Mouse (Mus musculus) hindbrain, embryonic 11.5 days (tissue): ENCODE measurements around the gene Cdkl4. TPM values are rescaled to one million over a fixed set of nuclear protein-coding genes. Genes with fewer than 3 reads are reported as not detected.

ENCODE experiments used
- ATAC-seq: fragments of 200-750 bp; cut with Nextera tagmentation; 2 replicates; pipeline ENCODE4 v1.8.0; 2017; ENCODE audit warnings: mild to moderate bottlenecking, moderate TSS enrichment, moderate library complexity; ENCODE audit not compliant: low FRiP score
- DNase-seq: peaks from one replicate; pipeline ENCODE4 v3.0.0-alpha.2; 2015; ENCODE audit warnings: low spot score
- H3K27ac ChIP-seq: fragments of 300-500 bp; sonication (generic); 2 replicates; pipeline ENCODE4 v1.5.1; 2014; ENCODE audit warnings: mild to moderate bottlenecking, low read depth, low read length
- H3K27me3 ChIP-seq: fragments of 300-500 bp; sonication (generic); 2 replicates; pipeline ENCODE4 v1.6.1; 2014; ENCODE audit warnings: mild to moderate bottlenecking, low read length, moderate library complexity, mixed read lengths; ENCODE audit not compliant: control insufficient read depth, insufficient read depth
- H3K36me3 ChIP-seq: fragments of 300-500 bp; sonication (generic); 2 replicates; pipeline ENCODE4 v1.6.1; 2014; ENCODE audit warnings: mild to moderate bottlenecking, low read length, moderate library complexity, mixed read lengths; ENCODE audit not compliant: control insufficient read depth, insufficient read depth
- H3K4me1 ChIP-seq: fragments of 300-500 bp; sonication (generic); replicated peaks from 2 replicates; pipeline ENCODE4 v1.6.1; 2014; ENCODE audit warnings: low read length, mixed read lengths; ENCODE audit not compliant: control insufficient read depth, insufficient read depth
- H3K4me2 ChIP-seq: fragments of 300-500 bp; sonication (generic); replicated peaks from 2 replicates; pipeline ENCODE4 v1.6.1; 2014; ENCODE audit warnings: mild to moderate bottlenecking, low read depth, low read length
- H3K4me3 ChIP-seq: fragments of 300-500 bp; sonication (generic); 2 replicates; pipeline ENCODE4 v1.5.1; 2014; ENCODE audit warnings: low read depth, low read length
- H3K9ac ChIP-seq: fragments of 300-500 bp; sonication (generic); 2 replicates; pipeline ENCODE4 v1.6.1; 2014; ENCODE audit warnings: low read depth, low read length
- H3K9me3 ChIP-seq: fragments of 300-500 bp; sonication (generic); 2 replicates; pipeline ENCODE4 v1.6.1; 2016; ENCODE audit warnings: low read length; ENCODE audit not compliant: control insufficient read depth
- WGBS: fragments of 180-500 bp; shearing (Covaris S2); extraction: QIAGEN DNeasy Blood & Tissue Kit; methylation state at CpG from one replicate; pipeline ENCODE4 v1.1.7; 2014; 5-methylcytosine and 5-hydroxymethylcytosine counted together
- polyA plus RNA-seq: library from polyadenylated mRNA; unstranded; fragments of >200 nt; fragmentation: Nextera tagmentation; extraction: Ambion mirVana; gene quantifications from 2 replicates; pipeline ENCODE4 v1.2.1, GENCODE M21; 2014

The Cdkl4 gene
- polyA plus RNA-seq, result 4.6 and 5.6 TPM in 2 replicates

- Histone ChIP-seq H3K9ac (peak within 1 kb of the TSS; percentile 58), H3K4me2 (peak within 1 kb of the TSS; percentile 89), H3K27ac (0 out of 2 replicates have a peak within 1 kb of the TSS, but pooled peaks have one; percentile 56), H3K4me3 (peak within 1 kb of the TSS; percentile 40), H3K36me3 (no peaks in the 10 kb centered on the region), H3K9me3 (no peaks in the 10 kb centered on the region), H3K4me1 (peaks cover 2% of the 10 kb centered on the region; the same call in 1 of the 2 replicates), H3K27me3 (no peaks in the 10 kb centered on the region)
- ATAC-seq, result peak; percentile 59
- no peak for DNase-seq
- WGBS, result 72% methylated on average over 15 of the region's 15 CpGs
Measured at GRCm38 (mm10) chr17:80577639-80578038, at the start of gene Cdkl4. TSS of gene Cdkl4 (minus strand) at chr17:80577813.

DNA sequence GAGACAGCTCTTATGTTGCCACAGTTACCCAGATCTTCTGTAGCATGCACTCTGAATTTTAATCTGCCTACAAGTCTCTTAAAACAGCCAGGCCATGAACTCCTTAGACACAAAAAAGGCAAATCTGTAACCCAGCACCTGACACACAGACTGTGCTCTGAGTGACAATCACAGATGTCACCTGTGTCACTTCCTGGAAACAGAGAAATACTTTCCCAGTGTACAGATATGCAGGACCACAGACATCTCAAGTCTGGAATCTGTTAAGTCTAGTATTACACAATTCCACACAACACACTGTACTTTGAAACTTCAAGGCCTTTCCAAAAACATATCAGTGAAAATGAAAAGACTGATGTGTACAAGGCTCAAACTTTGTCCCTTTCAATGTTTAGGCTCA lies 47.4 kb upstream of the Cdkl4 start:
- ATAC-seq, result no peak
- Histone ChIP-seq H3K9ac (no peak overlapping the region), H3K4me1 (no peaks in the 10 kb centered on the region), H3K9me3 (no peaks in the 10 kb centered on the region), H3K27me3 (no peaks in the 10 kb centered on the region), H3K36me3 (no peaks in the 10 kb centered on the region), H3K4me3 (no peak overlapping the region), H3K4me2 (no peak overlapping the region), H3K27ac (no peak overlapping the region)
- no peak for DNase-seq

- no peaks in the 10 kb centered on the region for H3K36me3 ChIP-seq
- H3K4me2 ChIP-seq, result no peak overlapping the region
- no peak overlapping the region for H3K9ac ChIP-seq
- no peaks in the 10 kb centered on the region for H3K4me1 ChIP-seq
- no peak overlapping the region for H3K27ac ChIP-seq
- 92% methylated on average over 4 of the region's 4 CpGs for WGBS
- no peaks in the 10 kb centered on the region for H3K27me3 ChIP-seq
- ATAC-seq (no peak), DNase-seq (no peak)
- H3K9me3 ChIP-seq, result no peaks in the 10 kb centered on the region
- no peak overlapping the region for H3K4me3 ChIP-seq
Measured at GRCm38 (mm10) chr17:80621691-80622090, 44.1 kb upstream of the Cdkl4 start.

- H3K4me3 ChIP-seq, result no peak overlapping the region
- ATAC-seq (peak; percentile 63), DNase-seq (peak; percentile 67)
- no peaks in the 10 kb centered on the region for H3K36me3 ChIP-seq
- no peaks in the 10 kb centered on the region for H3K9me3 ChIP-seq
- H3K4me1 ChIP-seq, result no peaks in the 10 kb centered on the region
- H3K27me3 ChIP-seq, result no peaks in the 10 kb centered on the region
- no peak overlapping the region for H3K9ac ChIP-seq
- WGBS, result 72% methylated on average over 5 of the region's 5 CpGs
- H3K4me2 ChIP-seq, result no peak overlapping the region
- no peak overlapping the region for H3K27ac ChIP-seq
Measured at GRCm38 (mm10) chr17:80620786-80621423, 43.3 kb upstream of the Cdkl4 start.

DNA sequence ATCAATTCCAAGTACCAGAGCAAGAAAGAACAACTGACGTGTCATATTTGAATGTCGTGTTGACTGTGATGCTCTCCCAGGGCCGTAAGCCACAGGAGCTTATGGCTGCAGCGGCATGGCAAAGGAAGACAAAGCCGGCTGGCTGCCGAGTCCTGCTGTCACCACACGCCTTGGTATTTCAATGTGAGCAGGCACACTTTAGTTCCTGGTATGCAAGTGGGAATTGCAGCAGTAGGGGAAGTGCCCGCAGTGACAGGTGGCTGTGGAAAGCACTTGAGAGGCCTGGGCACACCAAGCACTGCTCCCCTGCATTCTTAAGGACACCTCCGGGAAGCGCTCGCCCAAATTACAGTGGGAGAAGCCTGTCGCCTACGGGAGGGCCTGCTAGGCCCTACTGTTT lies 41.9 kb upstream of the Cdkl4 start:
- Histone ChIP-seq H3K4me2 (no peak overlapping the region), H3K4me1 (no peaks in the 10 kb centered on the region), H3K27me3 (no peaks in the 10 kb centered on the region), H3K36me3 (0 out of 2 replicates have a peak, but pooled peaks cover 2% of the 10 kb centered on the region), H3K9ac (no peak overlapping the region), H3K9me3 (no peaks in the 10 kb centered on the region), H3K27ac (no peak overlapping the region), H3K4me3 (no peak overlapping the region)
- no peak for ATAC-seq
- DNase-seq, result no peak
- WGBS, result 90% methylated on average over 13 of the region's 13 CpGs

- Histone ChIP-seq H3K9me3 (no peaks in the 10 kb centered on the region), H3K4me1 (no peaks in the 10 kb centered on the region), H3K36me3 (peaks cover 4% of the 10 kb centered on the region; the same call in 1 of the 2 replicates), H3K27ac (no peak overlapping the region), H3K27me3 (no peaks in the 10 kb centered on the region), H3K4me3 (no peak overlapping the region), H3K4me2 (no peak overlapping the region), H3K9ac (no peak overlapping the region)
- DNase-seq, result no peak
- WGBS, result 84% methylated on average over 5 of the region's 5 CpGs
- no peak for ATAC-seq
Measured at GRCm38 (mm10) chr17:80618890-80619289, 41.3 kb upstream of the Cdkl4 start.

DNA sequence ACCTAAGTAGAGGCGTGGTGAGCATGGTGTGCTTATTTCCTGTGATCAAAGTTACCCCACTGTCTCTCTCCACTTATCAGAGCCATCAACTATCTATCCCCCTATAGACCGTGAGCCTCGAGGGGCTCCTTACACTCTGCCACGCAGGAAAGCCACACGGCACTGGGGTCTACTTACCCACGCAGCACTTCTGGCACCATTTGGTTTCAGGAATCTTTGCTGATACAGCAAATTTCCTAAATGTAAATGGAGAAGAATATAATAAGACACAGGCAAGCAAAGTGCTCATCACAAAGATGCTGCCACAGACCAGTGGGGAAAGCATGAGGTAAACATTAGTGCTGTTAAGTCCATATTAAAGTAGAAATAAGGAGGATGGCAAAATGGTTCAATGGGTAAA lies 26.2 kb upstream of the Cdkl4 start:
- Histone ChIP-seq H3K9me3 (no peaks in the 10 kb centered on the region), H3K27ac (no peak overlapping the region), H3K9ac (no peak overlapping the region), H3K4me2 (no peak overlapping the region), H3K27me3 (no peaks in the 10 kb centered on the region), H3K36me3 (peaks cover 20% of the 10 kb centered on the region), H3K4me1 (no peaks in the 10 kb centered on the region), H3K4me3 (no peak overlapping the region)
- DNase-seq (no peak), ATAC-seq (no peak)
- WGBS, result 94% methylated on average over 6 of the region's 6 CpGs

DNA sequence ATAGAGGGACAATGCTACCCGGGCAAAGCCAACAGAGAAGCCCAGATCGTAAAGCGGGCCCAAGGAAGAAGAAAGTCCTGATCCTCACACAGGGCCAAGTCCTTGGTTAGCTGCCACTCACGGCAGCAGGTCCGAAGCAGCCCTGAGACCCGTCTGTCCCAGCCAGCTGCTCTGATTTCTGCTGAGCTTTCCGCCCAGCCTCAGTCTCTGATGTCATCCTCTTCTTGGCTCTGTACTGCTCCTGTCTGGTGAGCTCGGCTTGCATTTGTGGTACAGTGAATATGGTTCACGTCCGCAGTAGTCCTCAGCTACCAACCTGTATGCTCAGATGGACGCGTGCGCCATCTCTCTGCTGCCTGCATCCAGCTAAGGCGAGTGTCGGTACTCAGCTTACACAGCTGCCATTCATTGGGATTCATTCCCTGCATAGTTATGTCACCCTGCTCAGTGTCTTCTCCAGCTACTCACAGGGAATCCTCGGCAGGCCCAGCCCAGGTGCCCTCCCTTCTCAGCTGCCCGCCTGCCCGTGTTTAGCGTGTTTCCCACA lies 25.5 kb upstream of the Cdkl4 start:
- no peak overlapping the region for H3K27ac ChIP-seq
- no peaks in the 10 kb centered on the region for H3K9me3 ChIP-seq
- ATAC-seq (no peak), DNase-seq (no peak)
- H3K36me3 ChIP-seq, result peaks cover 15% of the 10 kb centered on the region
- H3K4me1 ChIP-seq, result no peaks in the 10 kb centered on the region
- H3K4me2 ChIP-seq, result no peak overlapping the region
- H3K9ac ChIP-seq, result no peak overlapping the region
- no peaks in the 10 kb centered on the region for H3K27me3 ChIP-seq
- H3K4me3 ChIP-seq, result no peak overlapping the region
- 93% methylated on average over 19 of the region's 19 CpGs for WGBS

- Histone ChIP-seq H3K27ac (no peak overlapping the region), H3K4me3 (no peak overlapping the region), H3K27me3 (no peaks in the 10 kb centered on the region), H3K36me3 (peaks cover 17% of the 10 kb centered on the region), H3K9me3 (no peaks in the 10 kb centered on the region), H3K4me2 (no peak overlapping the region), H3K9ac (no peak overlapping the region), H3K4me1 (no peaks in the 10 kb centered on the region)
- no peak for ATAC-seq
- DNase-seq, result peak; percentile 72
- 61% methylated on average over 13 of the region's 13 CpGs for WGBS
Measured at GRCm38 (mm10) chr17:80601371-80601770, 23.8 kb upstream of the Cdkl4 start.
